Mouse (Mus musculus): ENCODE data around the gene H60b.
"Not testable (repeated sequence)": the region's sequence is repeated elsewhere in the genome, so short reads cannot be mapped to it uniquely, and the experiment has no call there.

DNA sequence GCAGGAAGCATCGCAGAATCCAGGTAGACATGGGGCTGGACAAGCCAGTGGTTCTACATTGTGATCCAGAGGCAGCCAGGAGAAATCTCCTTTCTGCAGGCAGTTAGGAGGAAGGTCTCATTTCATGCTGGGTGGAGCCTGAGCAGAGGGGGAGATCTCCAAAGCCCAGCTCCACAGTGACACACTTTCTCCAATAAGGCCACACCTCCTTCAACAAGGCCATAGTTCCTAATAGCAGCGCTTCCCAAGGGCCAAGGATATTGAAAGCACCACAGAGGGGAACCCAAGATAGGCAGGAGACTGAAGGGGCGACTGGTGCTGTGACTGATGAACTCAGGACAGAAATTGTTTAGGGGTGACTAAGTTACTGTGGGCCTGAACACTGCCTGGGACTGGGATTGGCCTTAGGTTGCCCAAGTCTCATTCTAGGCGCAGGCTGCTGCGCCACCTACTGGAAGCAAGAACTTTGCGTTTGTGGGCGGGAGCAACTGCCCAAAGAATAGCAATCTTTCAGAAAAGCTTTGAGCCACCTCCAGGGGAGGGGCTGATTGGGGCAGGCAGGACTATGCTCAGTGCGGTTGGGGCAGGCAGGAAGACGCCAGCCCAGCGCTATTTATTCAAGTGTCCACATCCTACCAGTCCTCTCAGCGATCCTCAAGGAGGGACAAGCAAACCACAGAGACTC, 53.8 kb downstream of the H60b start:
- peak; percentile 17; the same call in 1 of the 2 replicates for TF ChIP-seq CTCF (IDR thresholded peaks at IDR 0.05; ENCODE audit: borderline replicate concordance, extremely low read depth, insufficient read depth, insufficient read length)
- TF ChIP-seq POLR2A (IDR thresholded peaks at IDR 0.05; ENCODE audit: borderline replicate concordance, extremely low read depth, insufficient read depth, insufficient read length, poor library complexity, severe bottlenecking): not testable (repeated sequence)

Measured in brain, embryonic 14.5 days (tissue).